Mouse (Mus musculus) heart, embryonic 15.5 days (tissue): ENCODE measurements around the gene Mmp24. TPM values are rescaled to one million over a fixed set of nuclear protein-coding genes. Genes with fewer than 3 reads are reported as not detected.

Experiments used
- ATAC-seq: fragments of 200-750 bp; cut with Nextera tagmentation; replicated peaks from 2 replicates; pipeline ENCODE4 v1.8.0; 2017; ENCODE audit warnings: low read depth, moderate TSS enrichment; ENCODE audit not compliant: insufficient number of reproducible peaks, insufficient read depth, low FRiP score
- H3K27ac ChIP-seq: fragments of 300-500 bp; sonication (generic); 2 replicates; pipeline ENCODE4 v1.5.1; 2015; ENCODE audit warnings: mild to moderate bottlenecking, inconsistent platforms
- H3K27me3 ChIP-seq: fragments of 300-500 bp; sonication (generic); 2 replicates; pipeline ENCODE4 v1.6.1; 2015; ENCODE audit warnings: inconsistent platforms
- H3K36me3 ChIP-seq: fragments of 300-500 bp; sonication (generic); 2 replicates; pipeline ENCODE4 v1.6.1; 2015; ENCODE audit warnings: mild to moderate bottlenecking, inconsistent platforms
- H3K4me1 ChIP-seq: fragments of 300-500 bp; sonication (generic); replicated peaks from 2 replicates; pipeline ENCODE4 v1.6.1; 2015; ENCODE audit warnings: inconsistent platforms
- H3K4me2 ChIP-seq: fragments of 300-500 bp; sonication (generic); 2 replicates; pipeline ENCODE4 v1.6.1; 2015; ENCODE audit warnings: inconsistent platforms, mild to moderate bottlenecking, moderate library complexity
- H3K4me3 ChIP-seq: fragments of 300-500 bp; sonication (generic); 2 replicates; pipeline ENCODE4 v1.5.1; 2015; ENCODE audit warnings: mild to moderate bottlenecking, inconsistent platforms
- H3K9ac ChIP-seq: fragments of 300-500 bp; sonication (generic); 2 replicates; pipeline ENCODE4 v1.6.1; 2015; ENCODE audit warnings: mild to moderate bottlenecking, inconsistent platforms
- H3K9me3 ChIP-seq: fragments of 300-500 bp; sonication (generic); replicated peaks from 2 replicates; pipeline ENCODE4 v1.6.1; 2016; ENCODE audit warnings: inconsistent platforms
- WGBS: fragments of 180-500 bp; shearing (Covaris S2); methylation state at CpG from one replicate; pipeline ENCODE4 v1.1.7; 2015; ENCODE audit warnings: mixed read lengths; 5-methylcytosine and 5-hydroxymethylcytosine counted together
- polyA plus RNA-seq: library from polyadenylated mRNA; unstranded; fragments of >200 nt; fragmentation: Nextera tagmentation; extraction: Ambion mirVana; gene quantifications from 2 replicates; pipeline ENCODE4 v1.2.1, GENCODE M21; 2015

Gene Mmp24
- polyA plus RNA-seq, 1 experiment from 2014 or later: 0.05 TPM

- 70% methylated on average over 9 of the region's 9 CpGs for WGBS
- Histone ChIP-seq H3K27ac (peak overlapping the region; percentile 70), H3K9ac (no peak overlapping the region), H3K4me1 (peaks cover 19% of the 10 kb centered on the region), H3K4me2 (peak overlapping the region; percentile 7; the same call in 1 of the 2 replicates), H3K4me3 (no peak overlapping the region), H3K9me3 (no peaks in the 10 kb centered on the region), H3K36me3 (no peaks in the 10 kb centered on the region), H3K27me3 (no peaks in the 10 kb centered on the region)
- no peak for ATAC-seq
Measured at GRCm38 (mm10) chr2:155743351-155743750, 31.8 kb upstream of the Mmp24 start.

DNA sequence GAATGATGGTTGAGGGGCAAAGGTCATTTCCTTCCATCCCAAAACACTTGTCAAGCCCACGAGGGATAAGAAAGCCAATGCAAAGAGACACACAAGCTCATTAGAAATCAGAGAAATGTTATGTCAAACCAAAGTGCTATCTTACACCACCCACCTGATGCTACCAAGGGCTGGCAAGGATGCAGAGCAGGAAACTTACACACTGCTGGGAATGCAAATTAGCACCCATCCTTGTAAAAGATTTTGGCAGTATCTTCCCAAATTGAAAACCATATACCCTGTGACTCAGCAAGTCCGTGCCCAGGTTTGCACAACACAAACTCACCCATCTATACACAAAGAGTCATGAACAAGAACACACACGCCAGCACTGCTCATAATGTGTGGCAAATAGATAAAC, 29.7 kb upstream of the Mmp24 start:
- Histone ChIP-seq H3K4me2 (no peak overlapping the region), H3K36me3 (no peaks in the 10 kb centered on the region), H3K27ac (no peak overlapping the region), H3K27me3 (no peaks in the 10 kb centered on the region), H3K4me1 (peaks cover 19% of the 10 kb centered on the region), H3K9ac (no peak overlapping the region), H3K9me3 (no peaks in the 10 kb centered on the region), H3K4me3 (no peak overlapping the region)
- ATAC-seq: no peak
- 63% methylated on average over 3 of the region's 3 CpGs for WGBS

DNA sequence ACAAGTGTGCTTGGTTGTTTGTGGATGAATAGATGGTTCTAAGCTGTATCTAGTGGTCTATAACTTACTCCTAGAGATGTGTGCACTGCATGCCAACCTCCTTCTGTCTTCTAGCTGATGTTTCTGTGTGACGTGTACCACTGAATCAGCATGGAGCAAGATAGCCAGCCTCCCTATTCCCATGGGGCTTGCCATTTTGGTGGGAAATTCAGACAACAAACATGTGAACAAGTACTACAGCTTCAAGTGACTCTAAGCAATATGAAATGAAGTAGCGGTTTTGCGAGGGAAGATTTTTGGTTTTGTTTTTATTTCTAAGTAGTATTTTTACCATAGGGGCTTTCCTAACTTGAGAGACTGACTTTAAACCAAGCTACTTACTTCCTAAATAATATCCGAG, 25.7 kb upstream of the Mmp24 start:
- H3K27me3 ChIP-seq: peaks cover 7% of the 10 kb centered on the region
- 82% methylated on average over 4 of the region's 4 CpGs for WGBS
- H3K9me3 ChIP-seq: no peaks in the 10 kb centered on the region
- H3K36me3 ChIP-seq: no peaks in the 10 kb centered on the region
- H3K27ac ChIP-seq: no peak overlapping the region
- no peak overlapping the region for H3K4me3 ChIP-seq
- H3K9ac ChIP-seq: no peak overlapping the region
- H3K4me2 ChIP-seq: no peak overlapping the region
- peaks cover 10% of the 10 kb centered on the region for H3K4me1 ChIP-seq
- ATAC-seq: no peak

DNA sequence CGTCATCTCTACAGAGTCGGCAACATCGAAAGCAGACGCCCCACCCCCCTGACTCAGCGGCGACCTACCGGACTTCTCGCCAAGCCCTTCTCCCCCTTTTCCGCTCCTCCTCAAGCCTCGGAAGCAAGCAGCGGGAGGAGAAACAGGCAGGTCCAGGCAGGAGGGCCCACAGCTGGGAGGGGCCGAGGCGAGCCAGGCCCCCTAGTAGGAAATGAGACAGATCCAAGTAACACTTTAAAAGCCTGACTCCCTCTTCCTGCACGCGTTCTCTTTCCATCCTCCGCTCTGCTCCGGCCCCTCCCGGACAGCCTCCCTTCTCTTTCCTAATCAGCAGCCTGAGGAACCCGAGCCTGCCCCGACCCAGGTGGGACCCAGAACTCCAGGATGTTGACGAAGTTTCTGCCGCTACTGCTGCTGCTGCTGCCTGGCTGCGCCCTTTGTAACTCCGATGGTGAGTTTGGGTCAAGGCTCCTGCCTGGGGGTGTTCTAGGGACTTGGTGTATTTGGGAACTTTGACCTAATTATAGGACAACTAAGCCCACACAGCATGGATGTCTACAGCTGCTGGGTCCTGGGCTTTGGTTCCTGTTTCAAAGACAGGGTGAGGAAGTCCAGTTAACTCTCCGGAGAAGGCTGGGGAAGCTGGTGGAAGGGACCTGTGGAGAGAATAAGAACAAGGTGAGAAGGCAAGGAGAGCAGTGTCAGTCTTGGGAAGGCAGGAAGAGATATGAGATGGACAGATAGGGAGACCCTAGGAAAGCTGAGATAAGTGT, 23.9 kb upstream of the Mmp24 start, which contains the start of gene Procr:
Procr (plus strand) TSS at position 104 of the 773 bp plus-strand sequence.
- H3K27me3 ChIP-seq: peaks cover 8% of the 10 kb centered on the region
- peak within 1 kb of the TSS; percentile 45 for H3K4me3 ChIP-seq
- no peaks in the 10 kb centered on the region for H3K36me3 ChIP-seq
- peak within 1 kb of the TSS; percentile 44 for H3K9ac ChIP-seq
- H3K27ac ChIP-seq: peak within 1 kb of the TSS; percentile 33; the same call in 1 of the 2 replicates
- peak within 1 kb of the TSS; percentile 84 for H3K4me2 ChIP-seq
- peaks cover 10% of the 10 kb centered on the region for H3K4me1 ChIP-seq
- H3K9me3 ChIP-seq: no peaks in the 10 kb centered on the region
- 3% methylated on average over 25 of the region's 25 CpGs for WGBS
- ATAC-seq: peak; percentile 80

DNA sequence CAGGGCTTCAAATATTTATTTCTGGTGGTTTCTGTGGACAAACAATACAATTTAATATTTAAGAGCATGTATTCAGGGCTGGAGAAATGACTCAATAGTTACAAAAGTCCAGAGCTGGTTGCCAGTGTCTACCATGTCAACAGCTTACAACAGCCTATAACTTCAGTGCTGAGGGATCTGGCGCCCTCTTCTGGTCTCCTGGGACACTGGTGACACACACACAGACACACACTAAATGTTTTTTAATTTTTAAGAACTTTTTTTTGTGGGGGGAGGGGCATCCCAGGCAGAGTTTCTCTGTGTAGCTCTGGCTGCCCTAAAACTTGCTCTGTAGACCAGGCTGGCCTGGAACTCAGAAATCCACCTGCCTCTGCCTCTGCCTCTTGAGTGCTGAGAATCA, 19.4 kb upstream of the Mmp24 start:
- Histone ChIP-seq H3K4me2 (no peak overlapping the region), H3K4me1 (peaks cover 8% of the 10 kb centered on the region), H3K4me3 (no peak overlapping the region), H3K9me3 (no peaks in the 10 kb centered on the region), H3K36me3 (no peaks in the 10 kb centered on the region), H3K27me3 (peaks cover 11% of the 10 kb centered on the region), H3K27ac (no peak overlapping the region), H3K9ac (no peak overlapping the region)
- ATAC-seq: no peak
- 0% methylated on average over 1 of the region's 1 CpGs for WGBS

DNA sequence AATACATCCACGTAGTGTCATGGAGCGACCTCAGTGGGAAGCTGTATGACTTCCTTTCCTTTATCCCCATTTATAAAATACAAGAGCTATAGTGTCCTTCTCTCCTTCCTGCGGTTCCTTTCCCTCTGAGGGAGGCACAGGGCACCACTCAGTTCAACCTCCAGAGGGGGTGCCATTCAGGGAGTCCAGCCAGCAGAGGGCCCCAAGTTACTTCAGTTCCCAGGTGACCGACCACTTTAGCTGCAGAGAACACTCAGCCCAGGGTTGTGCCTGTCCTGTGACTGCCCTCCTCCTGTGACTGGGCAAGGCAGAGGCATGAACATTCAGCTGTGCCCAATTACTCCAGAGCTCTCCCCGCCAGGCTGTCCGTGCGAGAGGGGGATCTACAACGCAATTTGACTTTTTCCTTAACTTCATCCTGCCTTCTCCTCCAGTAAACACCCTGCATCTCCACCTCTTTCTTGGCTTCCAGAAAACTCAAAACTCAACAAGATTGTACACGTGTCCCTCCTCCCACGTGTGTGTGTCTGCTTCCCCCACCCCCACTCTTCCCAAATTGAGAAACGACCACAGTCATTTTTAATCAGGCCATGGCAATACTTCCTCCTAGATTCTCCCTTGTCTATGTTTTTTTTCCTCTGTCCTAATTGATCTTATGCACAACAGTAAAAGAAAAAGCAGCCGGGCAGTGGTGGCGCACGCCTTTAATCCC, 18.1 kb upstream of the Mmp24 start:
- H3K4me1 ChIP-seq: no peaks in the 10 kb centered on the region
- H3K36me3 ChIP-seq: no peaks in the 10 kb centered on the region
- peaks cover 11% of the 10 kb centered on the region for H3K27me3 ChIP-seq
- WGBS: 58% methylated on average over 14 of the region's 14 CpGs
- H3K27ac ChIP-seq: no peak overlapping the region
- H3K4me3 ChIP-seq: no peak overlapping the region
- no peak overlapping the region for H3K9ac ChIP-seq
- no peaks in the 10 kb centered on the region for H3K9me3 ChIP-seq
- H3K4me2 ChIP-seq: no peak overlapping the region
- no peak for ATAC-seq

DNA sequence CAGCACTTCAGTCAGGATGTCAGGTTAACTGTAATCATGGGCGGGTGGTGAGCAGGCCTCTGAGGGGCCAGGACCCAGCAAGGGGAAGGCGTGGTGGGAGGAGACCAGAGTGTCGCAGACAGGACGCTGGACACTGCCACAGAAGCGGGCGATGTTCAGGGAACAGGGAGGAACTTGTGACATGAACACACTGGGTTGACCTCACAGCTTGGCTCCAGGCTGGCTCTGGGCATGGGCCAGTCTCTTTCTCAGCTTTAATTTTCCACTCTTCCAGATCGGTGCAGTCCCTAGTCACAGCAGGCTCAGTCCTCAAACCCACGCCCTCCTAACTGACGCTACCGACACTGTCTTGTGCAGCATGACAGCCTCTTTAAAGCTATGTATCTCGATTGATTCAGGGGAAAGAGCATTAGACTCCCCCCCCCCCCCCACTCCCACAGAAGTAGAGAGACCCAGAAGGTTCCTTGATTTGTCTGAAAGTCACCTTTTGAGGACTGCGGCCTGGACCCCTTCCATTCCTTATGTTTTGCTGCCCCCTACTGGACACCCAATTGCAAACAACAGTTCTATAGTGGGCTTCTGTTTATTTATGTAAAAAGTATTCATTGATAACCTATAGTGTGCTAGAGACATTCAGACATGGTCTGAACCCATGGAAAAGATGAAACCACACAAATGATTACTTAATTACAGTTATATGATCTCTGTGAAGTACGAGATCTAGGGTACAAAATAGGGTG, 10.3 kb upstream of the Mmp24 start:
- Histone ChIP-seq H3K36me3 (no peaks in the 10 kb centered on the region), H3K27me3 (peaks cover 22% of the 10 kb centered on the region), H3K4me3 (no peak overlapping the region), H3K4me1 (no peaks in the 10 kb centered on the region), H3K9ac (no peak overlapping the region), H3K4me2 (peak overlapping the region; percentile 36; the same call in 1 of the 2 replicates), H3K9me3 (no peaks in the 10 kb centered on the region), H3K27ac (no peak overlapping the region)
- WGBS: 44% methylated on average over 13 of the region's 13 CpGs
- ATAC-seq: no peak

GRCm38 (mm10) chr2:155773664-155774063, 1.5 kb upstream of the Mmp24 start:
- H3K9me3 ChIP-seq: no peaks in the 10 kb centered on the region
- no peaks in the 10 kb centered on the region for H3K36me3 ChIP-seq
- ATAC-seq: no peak
- peaks cover 9% of the 10 kb centered on the region for H3K4me1 ChIP-seq
- H3K4me3 ChIP-seq: no peak overlapping the region
- no peak overlapping the region for H3K27ac ChIP-seq
- WGBS: 56% methylated on average over 4 of the region's 4 CpGs
- H3K27me3 ChIP-seq: peaks cover 81% of the 10 kb centered on the region
- no peak overlapping the region for H3K4me2 ChIP-seq
- no peak overlapping the region for H3K9ac ChIP-seq

- no peaks in the 10 kb centered on the region for H3K9me3 ChIP-seq
- H3K4me2 ChIP-seq: peak overlapping the region; percentile 96
- H3K4me3 ChIP-seq: peak overlapping the region; percentile 55
- H3K27me3 ChIP-seq: peaks cover 75% of the 10 kb centered on the region
- H3K27ac ChIP-seq: no peak overlapping the region
- WGBS: 48% methylated on average over 11 of the region's 11 CpGs
- H3K36me3 ChIP-seq: no peaks in the 10 kb centered on the region
- peaks cover 9% of the 10 kb centered on the region for H3K4me1 ChIP-seq
- ATAC-seq: no peak
- H3K9ac ChIP-seq: no peak overlapping the region
Measured at GRCm38 (mm10) chr2:155774261-155774926, 748 bp upstream of the Mmp24 start.

GRCm38 (mm10) chr2:155775685-155776263, 632 bp downstream of the Mmp24 start:
- Histone ChIP-seq H3K9me3 (no peaks in the 10 kb centered on the region), H3K4me1 (peaks cover 9% of the 10 kb centered on the region), H3K9ac (no peak overlapping the region), H3K4me3 (peak overlapping the region; percentile 55), H3K36me3 (no peaks in the 10 kb centered on the region), H3K27ac (no peak overlapping the region), H3K27me3 (peaks cover 65% of the 10 kb centered on the region), H3K4me2 (peak overlapping the region; percentile 96)
- WGBS: 2% methylated on average over 44 of the region's 44 CpGs
- ATAC-seq: peak; percentile 73
